Mouse (Mus musculus) liver, embryonic 14.5 days (tissue): Measurements from ENCODE around the gene Zfand6.

ENCODE experiments used
- CTCF ChIP-seq: IDR thresholded peaks from 2 replicates; pipeline ENCODE4 v1.5.1; 2016; ENCODE audit warnings: antibody characterized with exemption, low read depth, control low read depth
- EP300 ChIP-seq: IDR thresholded peaks from 2 replicates; pipeline ENCODE4 v1.6.1; 2016; ENCODE audit warnings: antibody characterized with exemption, low read depth

GRCm38 (mm10) chr7:84673103-84673502 lies 16.7 kb downstream of the Zfand6 start:
- no peak for TF ChIP-seq CTCF
- no peak for TF ChIP-seq EP300
